Comparison of ENCODE assay signal across 1 mouse cellular context in genomic region chr19:41973891-41974794, GRCm38 (mm10).
TF ChIP-seq lines count a peak whose summit lies in the region.

No protein-coding gene starts in this region.

TF ChIP-seq in CH12.LX, 34 proteins besides CTCF, POLR2A, EP300 and RAD21 (continued from another document):
- TF ChIP-seq BHLHE40 (IDR thresholded peaks at IDR 0.05; ENCODE audit: low read depth, low read length) = 0 out of 2 replicates have a peak, but pooled peaks have one; percentile 45
- no peak for TF ChIP-seq USF2 (conservative IDR thresholded peaks at IDR 0.05; ENCODE audit: low read depth, low read length)
- TF ChIP-seq SIN3A (IDR thresholded peaks at IDR 0.05; ENCODE audit: low read length) = 0 out of 2 replicates have a peak, but pooled peaks have one; percentile 33
- no peak for TF ChIP-seq TCF12 (IDR thresholded peaks at IDR 0.05; ENCODE audit: low read depth, low read length)
